Mouse (Mus musculus): ENCODE data around the gene Gm20738.
"Not testable (repeated sequence)": the region's sequence is repeated elsewhere in the genome, so short reads cannot be mapped to it uniquely, and the experiment has no call there.

Gm20738 gene

DNA sequence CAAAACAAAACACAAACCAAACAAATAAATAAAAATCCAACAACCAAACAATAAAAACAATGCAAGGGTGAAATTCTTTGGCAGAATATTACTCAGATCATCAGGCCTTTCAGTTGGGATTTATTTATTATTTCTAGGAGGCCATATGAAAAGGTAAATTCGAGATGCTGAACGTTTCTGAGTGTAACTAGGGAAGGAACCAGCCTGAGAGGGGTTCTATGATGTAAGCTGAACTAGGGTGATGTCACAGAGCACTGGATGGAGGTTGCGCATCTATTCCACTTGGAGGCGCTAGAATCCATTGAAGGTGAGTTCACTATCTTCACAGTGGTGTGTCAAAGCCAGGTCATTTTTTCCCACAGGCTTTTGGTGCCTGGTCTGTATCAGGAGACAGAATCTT lies at the start of gene Gm20738:
TSS of gene Gm20738 (plus strand) at position 301 of the 400 bp plus-strand sequence.
- not testable (repeated sequence) for DNase-seq (ENCODE audit: extremely low spot score)

Data from embryo, embryonic 9.5 days (tissue).